Mouse (Mus musculus): ENCODE measurements around the gene Gsdme.

DNA sequence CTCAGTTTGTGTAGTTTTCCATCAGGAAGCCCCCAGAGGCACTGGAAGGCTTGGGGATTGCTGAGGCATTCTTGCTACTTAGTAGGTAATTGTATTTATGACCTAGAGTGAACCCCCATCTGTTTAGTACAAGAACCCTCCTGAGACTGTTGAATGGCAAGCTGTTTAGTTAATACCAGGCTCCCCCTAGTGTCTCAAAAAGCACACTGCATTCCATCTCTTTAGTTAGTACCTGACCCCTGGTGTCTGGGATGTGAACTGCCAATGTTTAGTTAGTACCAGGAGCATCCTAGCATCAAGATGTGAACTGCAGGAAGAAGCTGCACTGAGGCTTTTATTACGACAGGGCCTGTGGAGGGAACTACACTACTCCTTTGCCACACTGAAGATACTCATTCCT is 30.5 kb upstream of the Gsdme start:
- no peak for TF ChIP-seq GATA1 (IDR thresholded peaks at IDR 0.05; ENCODE audit: borderline replicate concordance, low read length)
- peak; percentile 95 for TF ChIP-seq CTCF (IDR thresholded peaks at IDR 0.05; ENCODE audit: low read depth, low read length)
- no peak for TF ChIP-seq GATA2 (IDR thresholded peaks at IDR 0.05; ENCODE audit: borderline replicate concordance, low read depth, low read length)
